Mouse (Mus musculus): Measurements from ENCODE around the gene Ppp2r3a. TPM values are rescaled to one million over a fixed set of nuclear protein-coding genes. Genes with fewer than 3 reads are reported as not detected.

Gene Ppp2r3a
- polyA plus RNA-seq (2012; rRNA removed) = 0.31 and 0.33 TPM in 2 replicates

DNA sequence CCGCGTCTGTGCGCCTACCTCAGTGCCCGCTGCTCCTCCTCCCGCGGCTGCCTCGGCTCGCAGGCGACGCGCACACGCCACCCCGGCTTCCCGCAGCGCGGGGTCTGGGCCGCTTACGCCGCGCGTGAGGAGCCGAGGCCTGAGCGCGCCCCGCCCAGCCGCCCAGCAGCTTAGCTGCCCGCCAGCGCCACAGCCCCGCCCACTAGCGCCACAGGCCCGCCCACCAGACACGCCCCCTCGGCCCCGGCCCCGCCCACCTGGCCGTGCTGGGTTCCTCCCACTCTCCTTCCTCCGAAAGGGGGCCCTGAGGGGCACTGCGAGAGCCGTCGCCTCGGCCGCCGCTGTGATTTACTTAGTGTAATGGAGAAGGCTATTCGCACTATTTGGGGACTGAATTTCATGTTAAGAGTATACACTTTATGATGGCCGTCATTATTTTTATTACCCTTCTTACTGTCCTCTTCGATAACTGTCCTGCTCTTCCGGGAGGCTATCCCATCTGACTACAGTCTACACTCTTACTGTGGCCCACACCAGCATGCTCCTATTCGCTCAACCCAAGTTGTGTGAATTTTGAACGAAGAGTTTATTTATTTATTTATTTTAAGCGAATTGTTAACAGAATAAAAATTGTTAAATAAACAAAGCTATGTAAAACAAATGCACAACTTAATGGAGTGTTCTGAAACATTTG lies at the start of gene Ppp2r3a:
TSS of gene Ppp2r3a (minus strand) at position 152 of the 694 bp plus-strand sequence.
- peak; percentile 67 to 94 for DNase-seq (ENCODE audit: low read depth in 1 of 2, low spot score in 2 of 2)
- H3K4me1 ChIP-seq (ENCODE audit: control insufficient read depth, insufficient read depth, insufficient read length) = no peaks in the 10 kb centered on the region
- TF ChIP-seq POLR2A (IDR thresholded peaks at IDR 0.05; ENCODE audit: low read depth, low read length) (no peak), CTCF (IDR thresholded peaks at IDR 0.05; ENCODE audit: extremely low read depth, insufficient read depth, insufficient read length, insufficient replicate concordance) (no peak)
- no peaks in the 10 kb centered on the region for H3K36me3 ChIP-seq (ENCODE audit: control insufficient read depth, insufficient read depth, low read length)
- H3K4me3 ChIP-seq (ENCODE audit: extremely low read depth, insufficient read depth, insufficient read length) = peak within 1 kb of the TSS; percentile 97
- peak within 1 kb of the TSS; percentile 74 for H3K27ac ChIP-seq (ENCODE audit: insufficient read depth, low read length)
- peaks cover 9% of the 10 kb centered on the region for H3K27me3 ChIP-seq (ENCODE audit: control insufficient read depth, insufficient read depth, low read length)
- 2% methylated on average over 46 of the region's 50 CpGs for WGBS

DNA sequence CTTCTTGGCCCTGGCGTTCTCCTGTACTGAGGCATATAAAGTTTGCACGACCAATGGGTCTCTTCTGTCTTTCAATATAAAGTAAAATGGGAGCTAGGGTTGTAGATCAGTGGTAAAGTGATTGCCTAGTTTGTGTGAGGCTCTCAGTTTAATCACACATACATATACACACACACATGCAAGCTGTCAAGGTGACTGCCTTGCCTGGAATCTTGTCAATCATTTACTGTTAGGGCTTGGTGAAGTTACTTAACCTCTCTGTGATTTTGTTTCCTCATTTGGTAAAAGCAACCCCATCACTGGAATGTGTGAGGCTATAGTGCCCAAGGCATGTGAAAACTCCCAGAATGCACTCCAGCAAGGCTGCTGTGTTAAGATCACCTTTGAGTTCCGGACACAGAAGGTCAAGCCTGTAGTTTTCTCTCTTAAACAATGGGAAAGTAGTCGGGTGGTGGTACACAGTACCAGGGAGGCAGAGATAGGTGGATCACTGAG lies 48.9 kb upstream of the Ppp2r3a start:
- Histone ChIP-seq H3K27ac (ENCODE audit: insufficient read depth, low read length) (no peak overlapping the region), H3K4me1 (ENCODE audit: control insufficient read depth, insufficient read depth, insufficient read length) (no peaks in the 10 kb centered on the region), H3K4me3 (ENCODE audit: extremely low read depth, insufficient read depth, insufficient read length) (no peak overlapping the region), H3K36me3 (ENCODE audit: control insufficient read depth, insufficient read depth, low read length) (no peaks in the 10 kb centered on the region), H3K27me3 (ENCODE audit: control insufficient read depth, insufficient read depth, low read length) (no peaks in the 10 kb centered on the region)
- DNase-seq (ENCODE audit: low read depth in 1 of 2, low spot score in 2 of 2) = no peak
- TF ChIP-seq POLR2A (IDR thresholded peaks at IDR 0.05; ENCODE audit: low read depth, low read length) = no peak
- no peak for TF ChIP-seq CTCF (IDR thresholded peaks at IDR 0.05; ENCODE audit: extremely low read depth, insufficient read depth, insufficient read length, insufficient replicate concordance)
- 85% methylated on average over 4 of the region's 4 CpGs for WGBS

- WGBS = 85% methylated on average over 19 of the region's 19 CpGs
- Histone ChIP-seq H3K36me3 (ENCODE audit: control insufficient read depth, insufficient read depth, low read length) (no peaks in the 10 kb centered on the region), H3K4me1 (ENCODE audit: control insufficient read depth, insufficient read depth, insufficient read length) (no peaks in the 10 kb centered on the region), H3K27me3 (ENCODE audit: control insufficient read depth, insufficient read depth, low read length) (no peaks in the 10 kb centered on the region), H3K27ac (ENCODE audit: insufficient read depth, low read length) (no peak overlapping the region), H3K4me3 (ENCODE audit: extremely low read depth, insufficient read depth, insufficient read length) (no peak overlapping the region)
- TF ChIP-seq CTCF (IDR thresholded peaks at IDR 0.05; ENCODE audit: extremely low read depth, insufficient read depth, insufficient read length, insufficient replicate concordance) = no peak
- TF ChIP-seq POLR2A (IDR thresholded peaks at IDR 0.05; ENCODE audit: low read depth, low read length) = no peak
- DNase-seq (ENCODE audit: low read depth in 1 of 2, low spot score in 2 of 2) = no peak
Observed at GRCm38 (mm10) chr9:101291676-101292660, 40.4 kb upstream of the Ppp2r3a start.

GRCm38 (mm10) chr9:101290876-101291275 lies 39.3 kb upstream of the Ppp2r3a start:
- TF ChIP-seq POLR2A (IDR thresholded peaks at IDR 0.05; ENCODE audit: low read depth, low read length) (no peak), CTCF (IDR thresholded peaks at IDR 0.05; ENCODE audit: extremely low read depth, insufficient read depth, insufficient read length, insufficient replicate concordance) (no peak)
- no peak overlapping the region for H3K4me3 ChIP-seq (ENCODE audit: extremely low read depth, insufficient read depth, insufficient read length)
- DNase-seq (ENCODE audit: low read depth in 1 of 2, low spot score in 2 of 2) = no peak
- H3K36me3 ChIP-seq (ENCODE audit: control insufficient read depth, insufficient read depth, low read length) = no peaks in the 10 kb centered on the region
- no peaks in the 10 kb centered on the region for H3K27me3 ChIP-seq (ENCODE audit: control insufficient read depth, insufficient read depth, low read length)
- no peak overlapping the region for H3K27ac ChIP-seq (ENCODE audit: insufficient read depth, low read length)
- H3K4me1 ChIP-seq (ENCODE audit: control insufficient read depth, insufficient read depth, insufficient read length) = no peaks in the 10 kb centered on the region
- 81% methylated on average over 1 of the region's 1 CpGs for WGBS

GRCm38 (mm10) chr9:101289750-101290149 lies 38.2 kb upstream of the Ppp2r3a start:
- 88% methylated on average over 11 of the region's 11 CpGs for WGBS
- DNase-seq (ENCODE audit: low read depth in 1 of 2, low spot score in 2 of 2) = no peak
- Histone ChIP-seq H3K27ac (ENCODE audit: insufficient read depth, low read length) (no peak overlapping the region), H3K36me3 (ENCODE audit: control insufficient read depth, insufficient read depth, low read length) (no peaks in the 10 kb centered on the region), H3K4me1 (ENCODE audit: control insufficient read depth, insufficient read depth, insufficient read length) (no peaks in the 10 kb centered on the region), H3K4me3 (ENCODE audit: extremely low read depth, insufficient read depth, insufficient read length) (no peak overlapping the region), H3K27me3 (ENCODE audit: control insufficient read depth, insufficient read depth, low read length) (no peaks in the 10 kb centered on the region)
- TF ChIP-seq POLR2A (IDR thresholded peaks at IDR 0.05; ENCODE audit: low read depth, low read length) (no peak), CTCF (IDR thresholded peaks at IDR 0.05; ENCODE audit: extremely low read depth, insufficient read depth, insufficient read length, insufficient replicate concordance) (no peak)

DNA sequence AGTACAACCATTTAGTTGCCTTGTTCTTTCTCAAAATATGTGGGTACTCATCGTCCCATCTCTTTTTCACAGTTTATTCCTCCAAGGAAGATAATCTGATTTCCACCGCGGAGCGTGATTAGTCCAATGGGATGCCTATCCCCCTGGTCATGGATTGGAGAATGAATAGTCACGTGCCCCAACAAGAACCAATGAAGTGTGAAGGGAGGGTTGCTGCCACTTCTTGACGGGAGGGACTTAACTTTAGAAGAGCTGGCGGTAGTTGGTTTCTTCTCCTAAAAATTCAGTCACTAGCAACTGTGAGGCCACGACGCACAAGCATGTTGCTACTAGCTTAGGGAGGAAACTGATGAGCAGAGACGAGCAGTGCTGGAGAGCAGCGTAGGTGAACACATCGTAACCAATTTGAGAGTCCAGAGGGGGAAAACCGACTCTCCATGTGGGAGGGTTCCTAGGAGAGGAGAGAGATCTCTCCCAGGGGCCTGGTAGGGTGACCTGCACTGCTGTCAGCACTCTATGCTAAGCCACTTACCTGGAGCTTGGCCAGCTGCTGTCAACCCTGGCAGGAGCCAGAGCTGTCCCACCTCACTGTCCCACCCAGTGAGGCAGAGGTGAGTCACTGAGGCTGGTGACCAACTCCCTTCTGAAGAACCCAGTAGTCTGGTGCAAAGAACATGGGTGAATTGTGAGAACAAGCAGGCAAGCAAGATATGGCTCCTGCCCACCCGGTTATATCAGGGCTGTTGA lies 37.5 kb upstream of the Ppp2r3a start:
- Histone ChIP-seq H3K27me3 (ENCODE audit: control insufficient read depth, insufficient read depth, low read length) (no peaks in the 10 kb centered on the region), H3K4me3 (ENCODE audit: extremely low read depth, insufficient read depth, insufficient read length) (no peak overlapping the region), H3K27ac (ENCODE audit: insufficient read depth, low read length) (no peak overlapping the region), H3K36me3 (ENCODE audit: control insufficient read depth, insufficient read depth, low read length) (no peaks in the 10 kb centered on the region), H3K4me1 (ENCODE audit: control insufficient read depth, insufficient read depth, insufficient read length) (no peaks in the 10 kb centered on the region)
- TF ChIP-seq CTCF (IDR thresholded peaks at IDR 0.05; ENCODE audit: extremely low read depth, insufficient read depth, insufficient read length, insufficient replicate concordance) = no peak
- TF ChIP-seq POLR2A (IDR thresholded peaks at IDR 0.05; ENCODE audit: low read depth, low read length) = no peak
- DNase-seq (ENCODE audit: low read depth in 1 of 2, low spot score in 2 of 2) = no peak
- WGBS = 88% methylated on average over 14 of the region's 14 CpGs

All from spleen, adult 2 months (tissue).